Mouse (Mus musculus): Measurements from ENCODE around the gene Crk.

DNA sequence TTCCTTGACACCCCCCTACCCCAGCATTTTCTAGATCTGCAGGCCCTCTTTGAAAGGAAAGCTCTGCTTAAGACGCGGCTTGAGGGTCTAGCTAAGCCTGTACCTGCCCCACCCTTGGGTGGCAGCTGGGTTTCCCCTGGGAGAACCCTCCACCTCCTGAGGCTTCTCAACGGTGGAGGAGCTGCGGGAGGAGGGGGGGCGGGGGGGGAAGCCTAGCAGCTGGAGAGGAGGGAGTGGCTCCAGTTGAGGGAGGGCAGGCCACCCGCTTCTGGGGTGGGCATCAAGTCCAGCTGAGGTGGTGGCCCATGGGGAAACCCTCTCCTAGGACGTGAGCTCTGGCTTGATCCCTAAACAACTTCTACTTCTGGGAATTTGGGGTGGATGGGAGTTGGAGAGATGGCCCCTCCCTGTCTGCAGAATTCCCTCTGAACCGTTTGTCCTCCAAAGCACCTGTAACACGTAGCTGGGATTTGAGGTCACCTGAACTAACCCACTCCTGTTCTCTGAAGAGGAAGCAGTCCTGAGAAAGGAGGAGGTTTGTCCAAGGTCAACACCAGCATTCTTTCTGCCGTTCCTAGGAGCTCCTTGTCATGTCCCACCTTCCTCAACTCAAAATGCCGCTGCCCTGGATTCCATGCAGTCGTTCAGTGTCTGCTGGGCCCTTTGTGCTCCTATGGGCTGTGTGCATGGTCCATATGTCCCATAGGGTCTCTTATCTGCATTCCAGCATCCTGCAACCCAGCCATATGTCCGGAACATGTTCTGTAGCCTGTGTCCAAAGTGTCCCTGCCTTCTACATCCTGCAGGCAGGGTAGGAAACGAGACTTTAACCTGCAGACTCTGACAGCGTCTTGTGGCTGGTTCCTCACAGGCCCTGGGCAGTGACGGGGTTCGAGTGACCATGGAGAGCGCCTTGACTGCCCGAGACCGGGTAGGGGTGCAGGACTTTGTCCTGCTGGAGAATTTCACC lies 22.2 kb upstream of the Crk start:
- no peak for TF ChIP-seq CTCF (IDR thresholded peaks at IDR 0.05; ENCODE audit: low read depth)
- no peak for TF ChIP-seq EP300 (IDR thresholded peaks at IDR 0.05; ENCODE audit: low read depth)

Data from liver, postnatal 0 days (tissue).